Mouse (Mus musculus): ENCODE measurements around the gene Dram1.

Dram1 gene

DNA sequence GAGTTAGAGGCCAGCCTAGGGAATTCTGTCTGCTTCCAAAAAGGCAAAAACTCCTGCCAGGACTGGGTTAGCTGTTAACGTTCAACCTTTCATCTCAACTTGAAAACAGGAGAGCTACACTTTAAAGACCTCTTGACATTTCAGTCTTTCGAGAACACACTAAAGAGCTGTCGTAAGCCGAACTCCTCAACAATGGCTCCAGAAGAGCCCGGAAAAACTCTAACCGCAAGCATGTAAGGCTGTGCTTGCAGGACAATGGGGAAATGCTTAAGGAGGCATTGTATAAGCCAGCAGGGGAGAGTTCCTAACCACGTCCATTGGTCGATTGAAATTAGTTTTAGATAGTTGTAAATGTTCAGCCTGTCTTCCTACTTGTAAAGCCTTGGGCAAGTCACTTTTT lies 29.1 kb downstream of the Dram1 start:
- DNase-seq (ENCODE audit: low spot score), result no peak

DNA sequence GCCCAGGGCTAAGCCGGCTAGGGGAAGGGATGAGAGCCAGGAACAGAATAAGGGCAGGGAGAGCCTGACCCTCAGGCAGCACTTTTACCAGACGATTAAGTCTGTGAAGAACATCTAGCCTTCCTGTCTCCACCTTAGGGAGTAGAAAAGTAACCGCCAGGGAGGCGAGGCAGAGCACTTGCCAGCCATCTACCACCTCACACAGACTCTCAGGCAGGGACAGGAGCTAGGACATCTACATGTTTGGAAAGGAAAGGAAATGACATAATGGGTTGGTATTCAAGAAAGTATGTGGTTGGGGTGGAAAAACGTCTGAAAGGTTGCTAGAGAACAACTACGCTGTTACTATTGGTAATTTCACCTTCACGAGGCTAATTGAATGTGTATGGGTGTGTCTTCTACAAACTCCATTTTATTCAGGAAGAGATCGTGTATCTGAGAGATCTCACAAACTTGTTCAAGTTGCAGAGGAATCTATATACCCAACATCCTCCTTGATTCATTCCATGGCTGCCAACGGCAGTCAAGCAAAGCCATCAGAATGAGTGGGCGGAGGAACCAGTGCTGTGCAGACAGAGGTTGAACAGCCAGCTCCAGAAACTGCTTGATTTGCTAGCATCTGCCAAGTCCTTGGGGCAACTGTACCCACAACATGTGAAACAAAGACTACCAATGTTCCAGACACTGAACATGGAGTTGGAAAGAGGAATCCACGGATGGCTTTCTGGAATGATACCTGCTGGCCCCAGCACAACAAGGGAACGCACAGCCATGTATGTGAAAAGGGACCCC lies 32.2 kb downstream of the Dram1 start:
- no peak for DNase-seq (ENCODE audit: low spot score)

DNA sequence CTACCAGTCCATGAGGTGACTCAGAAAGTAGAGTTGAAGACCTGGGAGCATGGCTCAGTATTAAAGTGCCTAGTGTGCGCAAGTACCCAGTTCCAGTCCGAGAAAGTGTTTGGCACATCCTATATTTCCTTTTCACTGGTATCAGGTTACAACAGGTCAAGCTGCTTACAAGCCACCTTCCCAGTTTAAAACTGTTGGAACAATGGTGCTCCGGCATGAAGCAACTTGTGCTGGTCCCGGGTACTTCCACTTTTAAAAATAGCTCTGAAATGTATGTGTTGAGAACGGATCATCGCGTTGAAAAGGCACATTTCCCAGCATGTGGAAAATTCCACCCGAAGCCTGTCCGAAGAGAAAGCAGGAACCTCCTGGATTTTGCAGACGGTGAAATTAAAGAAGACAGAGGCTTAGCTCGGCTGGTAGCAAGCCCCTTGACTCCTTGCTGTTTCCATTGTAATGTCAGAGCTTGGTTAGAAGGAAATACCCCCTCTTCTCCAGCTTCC lies 32.9 kb downstream of the Dram1 start:
- no peak for DNase-seq (ENCODE audit: low spot score)

DNA sequence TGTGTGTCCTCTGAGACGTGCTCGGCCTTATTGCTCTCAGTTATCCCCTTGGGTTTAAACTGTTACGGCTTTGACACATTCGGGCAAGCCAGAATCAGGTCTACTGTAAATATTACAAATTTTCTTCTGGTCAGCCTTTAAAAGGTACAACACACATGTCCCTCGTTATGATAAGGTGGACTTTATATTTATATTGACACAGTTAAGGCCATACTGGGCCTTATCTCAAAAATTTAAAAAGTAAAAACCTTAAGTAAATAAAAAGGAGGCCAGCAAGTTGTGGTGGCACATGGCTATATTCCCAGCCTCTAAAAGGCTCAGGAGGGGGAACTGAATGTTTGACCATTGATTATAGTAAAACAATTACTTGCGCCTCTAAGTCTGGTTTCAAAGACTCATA lies 37.5 kb downstream of the Dram1 start:
- no peak for DNase-seq (ENCODE audit: low spot score)

DNA sequence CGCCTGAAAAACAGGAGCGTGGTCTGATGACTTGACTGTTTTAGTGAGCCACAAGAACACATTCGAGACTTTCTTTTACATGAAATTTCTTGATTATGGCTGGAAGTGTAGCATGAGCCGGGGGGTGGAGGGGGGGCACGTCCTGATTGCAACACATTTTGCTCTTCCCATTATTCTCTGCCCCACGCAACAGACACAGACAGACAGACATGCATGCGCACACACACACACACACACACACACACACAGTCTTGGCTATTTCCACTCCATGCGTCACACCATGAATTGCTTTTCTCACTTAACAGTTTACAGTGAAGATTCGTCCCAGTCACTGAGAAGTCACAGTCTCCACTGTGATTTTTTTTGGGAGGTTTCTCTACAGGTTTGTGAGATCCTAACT lies 38.2 kb downstream of the Dram1 start:
- no peak for DNase-seq (ENCODE audit: low spot score)

DNA sequence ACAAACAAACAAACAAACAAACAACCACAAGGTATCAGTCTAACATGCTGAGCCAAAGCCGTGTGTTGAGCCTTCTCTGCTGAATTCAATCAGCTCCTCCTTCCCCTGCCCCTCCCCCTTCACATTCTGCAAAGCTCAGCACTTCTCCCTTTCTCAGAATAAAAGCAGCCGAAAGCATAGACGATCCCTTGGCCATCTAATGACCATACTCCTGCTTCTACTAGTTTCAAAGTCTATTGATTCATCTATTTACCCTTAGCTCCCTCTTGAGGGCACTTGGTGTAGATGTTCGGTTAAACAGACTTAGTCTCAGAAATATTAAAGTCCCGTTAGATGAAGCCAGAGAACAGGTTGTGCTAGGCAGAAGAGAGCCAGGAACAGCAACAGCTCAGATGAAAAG lies 48.2 kb downstream of the Dram1 start:
- no peak for DNase-seq (ENCODE audit: low spot score)

DNA sequence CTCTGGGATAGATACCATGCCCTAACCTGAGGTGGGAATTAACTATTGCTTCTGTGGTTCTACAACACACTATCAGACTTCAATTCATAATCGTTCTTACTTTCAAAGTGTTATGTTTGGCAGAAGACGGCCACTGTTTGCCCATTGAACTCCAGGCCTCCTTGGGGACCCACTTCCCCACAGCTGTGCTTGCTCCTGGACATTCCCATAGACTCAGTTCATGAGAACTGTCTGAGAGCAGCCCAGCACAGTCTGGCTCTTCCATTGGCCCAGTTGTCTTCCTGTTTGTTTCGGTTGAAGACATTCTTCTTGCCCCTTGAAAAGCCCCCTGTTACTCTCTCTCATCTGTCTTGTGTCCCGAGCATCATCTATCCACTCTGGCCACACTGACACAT lies 50.8 kb downstream of the Dram1 start:
- DNase-seq (ENCODE audit: low spot score), result no peak

DNA sequence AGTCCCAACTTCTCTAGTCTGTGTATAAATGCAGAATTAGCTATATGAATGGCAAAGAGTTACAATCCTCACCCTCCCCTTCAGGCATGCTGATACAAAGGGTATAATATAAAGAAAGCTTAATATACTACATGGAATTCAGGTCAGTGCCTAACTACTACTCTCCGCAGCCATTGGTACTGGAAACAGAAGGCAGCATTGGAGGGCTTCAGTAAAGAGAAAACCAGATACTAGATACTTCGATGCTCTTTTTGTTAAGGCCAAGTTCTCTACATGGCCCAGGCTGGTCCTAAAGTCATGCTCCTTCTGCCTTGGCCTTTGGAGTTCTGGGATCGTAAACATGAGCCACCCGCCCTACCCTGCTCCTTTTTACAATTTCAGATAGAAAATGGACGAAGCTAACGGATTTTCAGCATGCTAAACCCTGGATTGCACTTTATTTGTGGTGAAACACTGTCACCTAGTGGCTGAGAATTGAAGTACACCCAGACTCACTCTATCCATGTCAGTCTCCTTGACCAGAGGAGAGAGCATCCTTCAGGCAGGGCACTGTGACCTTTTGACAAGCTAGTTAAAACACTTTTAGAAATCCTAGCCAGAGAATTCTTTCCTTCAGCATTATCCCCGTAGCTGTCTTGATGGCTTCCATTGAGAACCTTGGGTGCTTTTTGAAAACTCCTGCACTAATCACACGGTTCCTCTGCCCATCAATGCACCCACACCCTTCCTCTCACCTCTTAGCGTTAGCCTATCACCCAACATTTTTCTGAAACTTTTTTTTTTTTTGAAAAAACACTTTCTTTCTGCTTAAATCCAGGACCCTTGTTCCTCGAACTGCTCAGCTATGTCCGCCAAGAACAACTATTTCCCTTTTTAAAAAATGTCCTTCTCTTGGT lies 51.5 kb downstream of the Dram1 start:
- peak; percentile 32 for DNase-seq (ENCODE audit: low spot score)

DNA sequence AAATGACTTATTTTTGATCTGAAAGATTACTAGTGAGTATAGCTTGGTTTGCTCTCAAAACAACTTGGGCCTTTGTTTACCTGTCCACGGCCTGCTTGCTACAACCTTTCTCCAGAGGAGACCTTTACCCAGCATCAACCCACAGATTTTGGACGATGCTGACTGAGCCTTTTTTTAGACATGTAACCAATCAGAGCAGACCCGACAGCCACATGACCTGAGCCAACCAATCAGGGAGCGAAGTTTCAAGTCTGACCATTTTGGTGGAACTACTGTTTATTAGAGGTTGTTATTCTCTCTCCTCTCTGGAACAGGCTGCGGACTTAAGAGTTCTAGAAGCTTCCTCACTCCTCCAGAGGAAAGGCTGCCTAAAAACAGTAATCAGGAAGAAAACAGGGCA lies 57.1 kb downstream of the Dram1 start:
- DNase-seq (ENCODE audit: low spot score), result no peak

DNA sequence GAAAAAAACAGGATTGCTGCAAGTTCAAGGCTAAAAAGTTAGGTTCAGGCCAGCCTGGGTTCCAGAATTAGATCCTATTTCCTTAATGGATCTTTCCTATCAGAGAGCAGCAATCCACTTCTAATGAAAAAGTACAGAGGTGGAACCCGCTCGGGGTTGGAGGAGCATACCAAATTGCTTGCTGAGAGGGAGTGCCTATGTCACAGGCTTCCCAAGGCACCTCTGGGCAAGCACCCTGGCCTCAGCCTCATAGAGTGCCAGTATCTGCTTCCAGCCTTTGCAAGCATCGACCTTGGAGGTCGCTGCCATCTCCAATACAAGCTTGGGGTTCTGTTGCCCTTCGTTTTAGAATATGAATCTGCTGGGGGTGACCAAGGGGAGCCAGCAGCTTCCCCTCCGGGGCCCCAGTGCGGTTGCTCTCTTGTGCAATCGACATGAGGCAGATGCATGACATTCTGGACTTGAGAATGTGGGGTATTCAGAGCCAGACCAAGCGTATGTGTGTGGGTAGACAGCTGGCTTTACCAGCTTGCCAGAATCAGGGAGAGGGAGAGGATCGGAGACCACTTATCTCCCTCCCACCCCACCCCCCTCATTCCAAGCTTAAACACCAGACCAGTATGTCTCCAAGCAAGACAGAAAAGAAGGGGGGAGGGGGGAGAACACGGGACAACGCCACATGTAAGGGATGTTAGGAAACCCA lies 58.0 kb downstream of the Dram1 start:
- DNase-seq (ENCODE audit: low spot score), result peak; percentile 7

DNA sequence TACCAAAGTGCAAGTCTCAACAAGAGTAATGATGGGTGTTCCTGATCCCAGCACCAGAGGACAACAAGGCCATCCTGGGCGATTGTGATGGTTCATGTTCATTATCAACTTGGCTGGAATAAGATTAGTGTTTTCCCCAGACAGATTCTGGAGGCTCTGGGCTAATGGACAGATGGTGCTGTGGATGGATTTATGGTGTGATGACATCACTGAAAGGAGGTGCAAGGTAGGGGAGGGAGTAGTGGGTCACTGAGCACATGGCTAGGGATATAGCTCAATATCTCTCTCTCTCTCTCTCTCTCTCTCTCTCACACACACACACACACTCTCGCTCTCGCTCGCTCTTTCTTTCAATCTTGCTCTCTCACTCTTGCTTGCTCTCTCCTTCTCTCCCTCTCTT lies 60.7 kb downstream of the Dram1 start:
- no peak for DNase-seq (ENCODE audit: low spot score)

DNA sequence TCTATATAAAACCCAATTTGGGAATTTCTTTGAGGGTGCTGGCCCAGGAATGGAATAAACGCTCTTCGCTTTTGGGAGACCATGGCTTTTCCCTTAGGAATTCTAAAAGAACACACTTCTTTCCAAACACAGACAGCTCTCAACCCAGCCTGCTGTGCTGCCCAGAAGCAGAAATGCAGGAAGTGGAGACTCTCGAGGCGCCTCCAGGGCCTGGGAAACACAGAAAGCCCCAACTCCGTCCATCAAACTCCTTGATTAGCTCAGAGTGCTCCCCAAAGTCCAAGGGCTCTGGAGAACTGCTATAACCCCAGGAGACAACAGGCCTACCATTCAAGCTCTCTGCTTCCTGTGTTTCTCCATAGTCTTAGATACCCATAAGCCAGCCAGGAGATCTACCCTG lies 61.7 kb downstream of the Dram1 start:
- no peak for DNase-seq (ENCODE audit: low spot score)

DNA sequence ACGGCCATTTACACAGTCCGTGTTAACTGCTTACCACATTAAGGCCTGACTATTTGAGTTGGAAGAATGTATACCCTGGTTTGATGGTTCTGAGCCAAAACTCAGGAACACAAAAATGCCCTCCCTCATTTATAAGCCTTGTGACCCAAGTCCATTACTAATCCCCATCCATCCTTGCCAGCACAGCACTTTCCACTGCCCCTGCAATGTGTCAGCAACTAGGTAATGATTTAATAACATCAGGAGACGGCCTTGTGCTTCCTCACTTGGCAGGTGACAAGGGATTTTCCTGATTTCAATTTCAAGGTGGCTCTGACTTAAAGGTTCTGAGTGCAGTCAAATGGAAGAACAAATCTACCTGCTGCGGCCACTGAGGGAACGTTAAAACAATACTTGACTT lies 64.0 kb downstream of the Dram1 start:
- no peak for DNase-seq (ENCODE audit: low spot score)

DNA sequence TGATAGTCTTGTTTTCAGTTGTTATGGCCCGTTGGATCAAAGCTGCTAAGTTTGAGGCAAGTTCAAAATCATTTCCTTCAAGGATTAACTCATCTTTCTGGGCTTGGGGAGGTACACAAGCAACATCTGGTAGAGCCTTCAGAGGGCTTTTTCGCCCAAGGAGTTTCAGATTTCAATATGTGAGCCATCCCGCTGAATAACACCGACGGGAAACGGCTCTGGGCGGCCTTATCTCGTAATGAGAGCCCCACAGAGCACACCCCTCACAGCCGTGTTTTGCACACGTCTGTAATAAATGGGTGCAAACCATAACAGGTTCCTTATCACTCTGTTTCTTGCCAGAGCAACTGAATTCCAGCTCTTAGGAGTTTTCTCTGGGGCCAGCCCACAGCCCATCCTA lies 69.0 kb downstream of the Dram1 start:
- no peak for DNase-seq (ENCODE audit: low spot score)

DNA sequence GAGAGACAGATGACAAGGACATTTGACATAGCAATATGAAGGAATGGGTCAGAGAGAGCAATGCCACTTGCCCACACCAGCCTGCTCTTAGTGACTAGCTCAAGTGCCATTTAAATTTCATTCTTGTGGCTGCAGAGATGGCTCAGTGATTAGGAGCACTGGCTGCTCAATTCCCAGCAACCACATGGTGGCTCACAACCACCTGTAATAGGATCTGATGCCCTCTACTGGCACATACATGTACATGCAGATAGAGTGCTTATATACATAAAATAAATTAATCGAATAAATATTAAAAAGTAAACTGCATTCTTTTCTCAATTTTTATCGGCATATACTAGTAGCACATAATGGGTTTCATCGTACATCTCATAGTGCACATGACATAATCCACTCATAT lies 72.6 kb downstream of the Dram1 start:
- no peak for DNase-seq (ENCODE audit: low spot score)

DNA sequence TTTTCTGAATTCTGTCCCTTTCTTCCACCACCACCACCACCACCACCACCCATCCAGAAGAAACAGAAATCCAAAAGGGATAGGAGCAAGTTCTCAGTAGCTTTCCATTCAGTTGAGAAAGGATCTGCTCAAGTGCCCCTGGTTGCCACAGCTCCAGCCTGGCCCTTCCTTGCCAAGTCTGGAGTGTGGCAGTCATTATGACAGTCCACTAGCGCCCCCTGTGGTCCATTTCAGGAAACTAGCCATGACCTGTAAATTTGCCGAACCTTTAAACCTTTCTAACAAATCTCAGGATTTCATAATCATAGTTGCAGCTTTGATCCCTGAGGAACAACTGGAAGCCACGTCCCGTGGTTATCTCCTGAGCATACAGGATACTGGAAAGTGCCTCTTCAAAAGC lies 74.6 kb downstream of the Dram1 start:
- DNase-seq (ENCODE audit: low spot score), result peak; percentile 75

DNA sequence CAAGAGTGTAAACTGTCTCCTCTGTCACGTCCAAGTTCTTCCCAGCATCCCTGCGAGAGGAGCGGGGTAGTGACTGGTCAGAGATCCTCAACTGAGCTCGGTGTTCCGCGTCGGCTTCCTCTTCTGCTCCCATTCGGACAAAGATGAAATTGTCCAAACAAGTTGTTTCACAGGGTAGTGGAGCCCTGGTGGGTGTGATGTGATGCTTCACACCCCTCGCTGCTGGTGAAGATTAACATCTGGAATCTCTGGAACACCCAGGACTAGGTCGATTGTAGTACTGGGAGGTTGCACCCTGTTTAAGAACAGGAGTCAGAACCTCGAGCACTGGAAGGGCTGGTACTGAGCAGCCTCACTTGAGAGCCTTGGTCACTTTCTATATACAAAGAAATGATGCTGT lies 75.8 kb downstream of the Dram1 start:
- DNase-seq (ENCODE audit: low spot score), result no peak

DNA sequence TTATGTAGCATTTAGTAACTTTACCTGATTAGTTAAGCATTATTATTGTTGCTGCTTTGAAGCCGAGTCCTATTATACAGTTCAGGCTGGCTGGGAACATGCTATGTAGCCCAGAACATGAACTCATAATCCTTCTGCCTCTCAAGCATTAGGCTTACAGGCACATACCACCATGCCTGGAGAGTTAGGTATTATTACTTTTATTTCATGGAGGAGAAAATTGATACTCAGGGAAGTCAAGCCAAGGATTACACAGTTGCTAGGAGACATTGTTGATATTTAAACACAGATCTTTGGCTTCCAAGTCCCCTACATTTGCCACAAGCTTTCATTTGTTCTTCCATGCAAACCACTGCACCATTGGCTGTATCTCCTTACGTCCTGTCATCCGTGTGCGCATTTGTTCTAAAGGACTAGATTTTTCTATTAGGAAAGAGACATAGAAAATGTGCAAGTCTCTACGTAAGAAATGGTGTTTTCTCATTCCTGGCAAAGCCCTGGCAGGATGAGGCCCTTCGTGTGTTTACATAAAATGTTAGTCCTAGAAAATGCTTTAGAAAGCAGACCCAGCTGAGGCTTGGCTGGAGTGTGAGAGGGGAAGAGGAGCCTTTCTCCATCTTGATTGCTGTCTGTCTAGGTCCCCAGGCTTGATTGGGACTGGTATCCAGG lies 76.9 kb downstream of the Dram1 start:
- no peak for DNase-seq (ENCODE audit: low spot score)

DNA sequence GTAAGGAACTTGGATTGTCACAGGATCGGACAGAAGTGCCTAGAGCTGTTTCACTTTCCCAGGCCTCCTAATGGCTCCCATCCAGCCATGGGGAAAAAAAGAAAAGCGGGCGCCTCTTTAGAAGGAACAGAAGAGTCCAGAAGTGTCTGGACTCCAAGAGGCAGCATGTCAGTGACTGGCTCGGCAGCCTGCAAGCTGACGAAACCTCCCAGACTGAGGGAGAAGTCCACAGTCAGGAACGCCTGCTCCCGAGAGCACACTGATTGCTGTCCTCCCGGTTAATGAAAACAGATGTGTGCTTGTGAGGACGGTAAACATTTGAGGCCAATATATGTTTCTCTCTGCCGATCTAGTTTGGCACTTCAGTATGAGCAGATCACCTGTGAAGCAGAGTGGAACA lies 81.9 kb downstream of the Dram1 start:
- peak; percentile 16 for DNase-seq (ENCODE audit: low spot score)

DNA sequence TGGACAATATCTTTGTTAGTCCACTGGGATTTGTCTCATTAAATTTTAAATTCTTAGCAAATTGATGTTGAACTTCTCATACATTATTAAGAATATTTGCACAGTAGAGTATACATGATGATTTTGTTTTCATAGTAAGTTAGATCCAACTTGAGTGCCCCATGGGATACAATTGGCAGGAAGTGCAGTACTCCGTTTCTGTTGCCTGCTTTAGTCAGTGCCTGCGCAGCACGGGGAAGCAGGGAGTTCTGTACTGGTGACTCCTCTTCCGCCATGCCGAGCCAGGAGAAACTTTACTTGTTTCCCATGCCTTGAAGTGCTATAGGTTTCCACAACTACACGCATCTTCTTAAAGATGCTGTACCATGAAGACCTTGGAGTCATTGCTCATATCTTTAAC lies 83.8 kb downstream of the Dram1 start:
- no peak for DNase-seq (ENCODE audit: low spot score)

DNA sequence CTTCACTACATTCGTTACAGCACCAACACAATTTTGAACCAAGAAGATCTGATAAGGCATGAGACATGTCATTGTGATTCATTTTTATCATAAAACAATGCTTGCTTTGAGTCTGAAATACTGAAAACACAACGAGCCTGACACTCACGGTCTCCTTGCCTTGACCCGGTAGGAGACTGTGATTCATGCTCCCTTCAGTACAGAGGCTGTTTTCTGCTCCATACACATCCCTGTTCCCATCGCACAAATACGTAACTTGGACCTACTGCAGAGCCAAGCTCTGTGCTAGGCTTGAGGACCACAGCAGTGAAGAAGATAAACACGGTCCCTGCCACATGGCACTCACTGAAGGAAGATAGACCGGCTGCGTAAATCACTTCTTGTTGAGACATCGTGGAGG lies 90.8 kb downstream of the Dram1 start:
- DNase-seq (ENCODE audit: low spot score), result no peak

DNA sequence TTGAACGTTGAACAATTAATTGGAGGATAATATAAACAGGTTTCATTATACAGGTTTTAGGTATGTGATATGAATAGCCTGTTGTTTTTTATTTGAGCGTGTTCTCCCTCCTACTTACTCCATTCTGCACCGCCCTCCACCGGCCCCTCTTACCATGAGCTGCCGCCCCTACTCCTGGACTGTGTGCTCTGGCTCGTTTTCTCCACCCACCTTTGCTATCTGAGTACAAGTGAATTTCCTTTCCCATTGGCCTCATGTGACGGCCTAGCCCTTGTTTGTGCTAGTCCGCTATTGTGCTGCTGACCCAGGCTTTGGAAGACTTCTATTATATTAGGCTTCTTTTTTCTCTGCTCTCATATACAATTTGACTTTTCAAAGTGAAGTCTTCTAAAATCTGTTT lies 91.6 kb downstream of the Dram1 start:
- no peak for DNase-seq (ENCODE audit: low spot score)
